In genomic region chr2:101871179-101871578, GRCm38 (mm10) we compare ENCODE assay signal across 8 mouse cellular contexts. TPM values are rescaled to one million over a fixed set of nuclear protein-coding genes. Genes with fewer than 3 reads are reported as not detected.
DNase-seq lines count a peak whose midpoint lies in the region; ATAC-seq and TF ChIP-seq lines count a peak whose summit lies in the region.

No protein-coding gene starts in this region.

- H3K4me2 ChIP-seq in embryonic facial prominence, embryonic 15.5 days (replicated peaks), result peak overlapping the region; percentile 46
- H3K4me2 ChIP-seq in hindbrain, embryonic 12.5 days (replicated peaks), result 0 out of 2 replicates have a peak overlapping the region, but pooled peaks have one; percentile 25
- peak overlapping the region; percentile 41 for H3K4me2 ChIP-seq in limb, embryonic 14.5 days (replicated peaks; ENCODE audit: low read depth, low read length, severe bottlenecking)
- peak overlapping the region; percentile 26 for H3K4me2 ChIP-seq in midbrain, postnatal 0 days (ENCODE audit: low read depth, low read length, poor library complexity, severe bottlenecking)

- H3K4me1 ChIP-seq in embryonic facial prominence, embryonic 15.5 days, result no peaks in the 10 kb centered on the region
- no peaks in the 10 kb centered on the region for H3K4me1 ChIP-seq in hindbrain, embryonic 12.5 days
- no peaks in the 10 kb centered on the region for H3K4me1 ChIP-seq in limb, embryonic 14.5 days (ENCODE audit: control insufficient read depth, insufficient read depth, low read length)
- H3K4me1 ChIP-seq in midbrain, postnatal 0 days (ENCODE audit: insufficient read depth, low read length), result no peaks in the 10 kb centered on the region

- H3K9me3 ChIP-seq in embryonic facial prominence, embryonic 15.5 days (replicated peaks), result no peaks in the 10 kb centered on the region
- no peaks in the 10 kb centered on the region for H3K9me3 ChIP-seq in hindbrain, embryonic 12.5 days (replicated peaks)
- no peaks in the 10 kb centered on the region for H3K9me3 ChIP-seq in limb, embryonic 14.5 days (ENCODE audit: control insufficient read depth, low read length)
- no peaks in the 10 kb centered on the region for H3K9me3 ChIP-seq in midbrain, postnatal 0 days (ENCODE audit: low read length)

- no peak overlapping the region for H3K27ac ChIP-seq in embryonic facial prominence, embryonic 15.5 days (replicated peaks)
- no peak overlapping the region for H3K27ac ChIP-seq in hindbrain, embryonic 12.5 days
- H3K27ac ChIP-seq in limb, embryonic 14.5 days (replicated peaks; ENCODE audit: low read depth, low read length), result no peak overlapping the region
- H3K27ac ChIP-seq in midbrain, postnatal 0 days (ENCODE audit: low read depth, low read length), result no peak overlapping the region

- H3K27me3 ChIP-seq in embryonic facial prominence, embryonic 15.5 days, result no peaks in the 10 kb centered on the region; the same call in 1 of the 2 replicates
- H3K27me3 ChIP-seq in hindbrain, embryonic 12.5 days, result peaks cover 14% of the 10 kb centered on the region
- H3K27me3 ChIP-seq in limb, embryonic 14.5 days (ENCODE audit: control insufficient read depth, insufficient read depth, low read length), result no peaks in the 10 kb centered on the region
- H3K27me3 ChIP-seq in midbrain, postnatal 0 days (ENCODE audit: insufficient read depth, low read length), result no peaks in the 10 kb centered on the region

- peak; percentile 70 for TF ChIP-seq CTCF in midbrain, postnatal 0 days (IDR thresholded peaks at IDR 0.05)

- intact Hi-C loops in left cerebral cortex, postnatal 4 days (cut with DNase I), result loop anchor here (10.0 kb wide), 1 partner anchor 176 kb away; no protein-coding TSS in a partner anchor

- no peak overlapping the region for H3K9ac ChIP-seq in embryonic facial prominence, embryonic 15.5 days
- no peak overlapping the region for H3K9ac ChIP-seq in hindbrain, embryonic 12.5 days
- peak overlapping the region; percentile 26; the same call in 1 of the 2 replicates for H3K9ac ChIP-seq in limb, embryonic 14.5 days (ENCODE audit: low read depth, low read length, severe bottlenecking)
- no peak overlapping the region for H3K9ac ChIP-seq in midbrain, postnatal 0 days (replicated peaks; ENCODE audit: low read length, poor library complexity, severe bottlenecking)

- DNase-seq in left cerebral cortex, postnatal 4 days, result peak; percentile 23
- DNase-seq in left cerebral cortex, adult 11 months (ENCODE audit: low spot score), result no peak
- DNase-seq in R1 (ENCODE audit: low read depth, low spot score), result peak; percentile 69
- peak; percentile 76 for DNase-seq in limb, embryonic 14.5 days (ENCODE audit: low spot score)
- DNase-seq in midbrain, postnatal 0 days (ENCODE audit: low spot score), result peak; percentile 73
- DNase-seq in ovary, postnatal 10 days (ENCODE audit: low spot score), result no peak

- peak overlapping the region; percentile 17 for H3K4me3 ChIP-seq in embryonic facial prominence, embryonic 15.5 days (replicated peaks)
- no peak overlapping the region for H3K4me3 ChIP-seq in hindbrain, embryonic 12.5 days
- H3K4me3 ChIP-seq in limb, embryonic 14.5 days (replicated peaks; ENCODE audit: low read length), result no peak overlapping the region
- no peak overlapping the region for H3K4me3 ChIP-seq in midbrain, postnatal 0 days (ENCODE audit: low read depth, low read length)

- ATAC-seq in embryonic facial prominence, embryonic 15.5 days (ENCODE audit: insufficient number of reproducible peaks, low FRiP score, low TSS enrichment, low read depth), result no peak
- ATAC-seq in hindbrain, embryonic 12.5 days (ENCODE audit: low FRiP score), result no peak
- ATAC-seq in limb, embryonic 14.5 days (ENCODE audit: low FRiP score, low read depth), result peak; percentile 34; the same call in 1 of the 2 replicates
- no peak for ATAC-seq in midbrain, postnatal 0 days (ENCODE audit: low FRiP score)

- TF ChIP-seq POLR2A in limb, embryonic 14.5 days (IDR thresholded peaks at IDR 0.05; ENCODE audit: borderline replicate concordance, extremely low read depth, insufficient read depth, insufficient read length), result no peak

- 21% methylated on average over 14 of the region's 14 CpGs for WGBS in embryonic facial prominence, embryonic 15.5 days
- WGBS in hindbrain, embryonic 12.5 days, result 26% methylated on average over 14 of the region's 14 CpGs
- 21% methylated on average over 14 of the region's 14 CpGs for WGBS in limb, embryonic 14.5 days
- 32% methylated on average over 14 of the region's 14 CpGs for WGBS in midbrain, postnatal 0 days

- H3K36me3 ChIP-seq in embryonic facial prominence, embryonic 15.5 days, result no peaks in the 10 kb centered on the region
- no peaks in the 10 kb centered on the region for H3K36me3 ChIP-seq in hindbrain, embryonic 12.5 days
- no peaks in the 10 kb centered on the region for H3K36me3 ChIP-seq in limb, embryonic 14.5 days (ENCODE audit: control insufficient read depth, insufficient read depth, low read length)
- H3K36me3 ChIP-seq in midbrain, postnatal 0 days (ENCODE audit: insufficient read depth, low read length), result no peaks in the 10 kb centered on the region

RNA-seq across cellular contexts. Expression of gene Prr5l, which starts 11.6 kb away (rescaled TPM):
- total RNA-seq in left cerebral cortex, postnatal 4 days (2021), result 1 to 10 TPM; 3.0 to 5.3 TPM
- polyA plus RNA-seq in embryonic facial prominence, embryonic 15.5 days (2015; fragmentation: Nextera tagmentation; extraction: Ambion mirVana), result 20.4 and 24.4 TPM in 2 replicates
- 12.4 and 13.6 TPM in 2 replicates for polyA plus RNA-seq in hindbrain, embryonic 12.5 days (2016; fragmentation: Nextera tagmentation; extraction: Ambion mirVana)
- polyA plus RNA-seq in limb, embryonic 14.5 days (2012; rRNA removed), result 16.4 and 21.8 TPM in 2 replicates
- 27.3 and 29.0 TPM in 2 replicates for polyA plus RNA-seq in limb, embryonic 14.5 days (2014; fragmentation: Nextera tagmentation; extraction: Ambion mirVana)
- 2.7 and 3.7 TPM in 2 replicates for total RNA-seq in midbrain, postnatal 0 days (2014; rRNA removed)
- polyA plus RNA-seq in midbrain, postnatal 0 days (2015; fragmentation: Nextera tagmentation; extraction: Ambion mirVana), result 4.0 and 4.7 TPM in 2 replicates

RNA-seq across cellular contexts. Expression of gene Commd9, which starts 14.9 kb away (rescaled TPM):
- total RNA-seq in left cerebral cortex, postnatal 4 days (2021), result 10 to 100 TPM; 47.8 to 48.1 TPM
- polyA plus RNA-seq in embryonic facial prominence, embryonic 15.5 days (2015; fragmentation: Nextera tagmentation; extraction: Ambion mirVana), result 66.8 and 70.8 TPM in 2 replicates
- 76.2 and 85.3 TPM in 2 replicates for polyA plus RNA-seq in hindbrain, embryonic 12.5 days (2016; fragmentation: Nextera tagmentation; extraction: Ambion mirVana)
- polyA plus RNA-seq in limb, embryonic 14.5 days (2012; rRNA removed), result 114 and 140 TPM in 2 replicates
- 68.8 and 72.7 TPM in 2 replicates for polyA plus RNA-seq in limb, embryonic 14.5 days (2014; fragmentation: Nextera tagmentation; extraction: Ambion mirVana)
- 154 and 257 TPM in 2 replicates for total RNA-seq in midbrain, postnatal 0 days (2014; rRNA removed)
- 101 and 108 TPM in 2 replicates for polyA plus RNA-seq in midbrain, postnatal 0 days (2015; fragmentation: Nextera tagmentation; extraction: Ambion mirVana)

Comparison
In these comparisons a context has a peak if more than half of its experiments do, and no peak if none do; other contexts are left out.
1. DNase-seq: peak in left cerebral cortex, postnatal 4 days (single experiment), R1 (single experiment), limb, embryonic 14.5 days (single experiment) and midbrain, postnatal 0 days (single experiment); none in left cerebral cortex, adult 11 months (single experiment) and ovary, postnatal 10 days (single experiment).
2. Peak in every context shown above with its lines, with median percentiles within 50 percentile points of each other: H3K4me2 ChIP-seq.